Mouse (Mus musculus) natural killer cell, adult 2 months (primary cell): ENCODE results near the gene Hand1.
"Not testable (repeated sequence)": the region's sequence is repeated elsewhere in the genome, so short reads cannot be mapped to it uniquely, and the experiment has no call there.

Experiments
- DNase-seq, 2 experiments: peaks; one replicate each; pipeline ENCODE4 v3.0.0; 2022; ENCODE audit warnings: low spot score in 2 of 2

The Hand1 gene

DNA sequence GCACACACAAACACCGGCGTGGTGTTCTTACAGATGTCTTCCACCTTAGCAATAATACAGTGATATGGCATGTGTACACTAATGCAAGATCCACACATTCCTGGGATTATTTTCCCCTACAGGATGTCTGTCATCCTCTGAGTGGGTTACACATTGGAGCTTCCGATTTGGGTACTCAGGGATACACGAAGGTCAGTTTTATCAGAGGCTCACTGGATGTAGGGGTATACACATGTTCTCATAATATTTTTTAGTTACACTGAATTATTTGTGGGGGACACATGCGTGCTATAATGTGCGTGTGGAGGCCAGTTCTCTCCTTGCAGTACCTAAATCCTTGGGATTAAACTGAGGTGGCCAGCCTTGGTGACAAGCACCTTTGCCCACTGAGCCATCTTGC lies 1.4 kb upstream of the Hand1 start:
- no peak for DNase-seq

DNA sequence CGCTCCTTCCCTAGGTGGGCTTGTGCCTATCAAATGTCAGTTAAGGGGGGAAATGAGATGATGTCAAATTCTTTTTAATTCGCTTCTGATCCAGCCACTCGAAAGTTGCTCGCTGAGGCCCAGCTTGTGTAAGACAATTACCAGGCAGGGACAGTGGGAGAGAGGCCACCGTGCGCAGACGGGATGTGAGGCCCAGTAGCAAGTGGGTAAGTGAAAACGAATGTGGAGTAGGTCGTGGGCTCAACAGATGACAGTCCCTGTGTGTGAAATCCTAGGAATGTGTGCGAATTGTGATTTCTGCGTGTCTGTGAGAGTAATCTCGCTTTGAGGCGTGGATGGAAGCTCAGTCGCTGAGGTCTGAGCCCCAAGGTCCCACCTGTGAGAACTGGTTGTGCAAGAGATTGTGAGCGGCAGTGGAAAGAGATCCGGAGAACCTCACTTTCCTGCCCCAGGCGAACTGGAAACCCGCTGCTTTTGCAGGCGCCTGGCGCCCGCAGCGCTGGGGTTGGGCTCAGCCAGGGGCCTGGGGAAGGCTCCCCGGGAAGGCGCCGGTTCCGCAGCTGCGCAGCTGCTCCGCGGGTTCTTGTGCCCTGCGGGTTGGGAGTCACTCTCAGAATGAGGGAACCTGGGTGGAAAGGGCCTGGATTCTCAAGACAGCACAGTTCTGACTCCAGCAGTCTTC lies 819 bp upstream of the Hand1 start:
- DNase-seq, result no peak

DNA sequence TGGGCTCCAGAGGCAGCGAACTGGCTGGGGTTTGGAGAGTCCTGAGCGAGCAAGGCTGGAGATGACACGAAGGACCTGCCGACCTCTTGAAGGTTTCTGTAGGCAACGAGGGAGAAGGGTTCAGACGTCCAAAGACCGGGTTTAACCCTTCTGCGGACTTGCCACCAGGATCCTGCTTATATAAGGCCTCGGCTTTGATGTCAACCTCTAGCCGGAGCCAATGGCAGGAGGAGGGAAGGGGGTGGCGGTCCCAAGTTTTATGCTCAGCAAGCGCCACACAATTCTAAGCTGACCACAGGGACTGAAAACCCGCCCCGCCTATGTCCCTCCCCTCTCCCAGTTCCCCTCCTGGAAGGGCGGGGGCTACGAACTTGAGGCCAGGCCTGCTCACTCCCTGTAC lies 757 bp downstream of the Hand1 start:
- DNase-seq, result no peak

DNA sequence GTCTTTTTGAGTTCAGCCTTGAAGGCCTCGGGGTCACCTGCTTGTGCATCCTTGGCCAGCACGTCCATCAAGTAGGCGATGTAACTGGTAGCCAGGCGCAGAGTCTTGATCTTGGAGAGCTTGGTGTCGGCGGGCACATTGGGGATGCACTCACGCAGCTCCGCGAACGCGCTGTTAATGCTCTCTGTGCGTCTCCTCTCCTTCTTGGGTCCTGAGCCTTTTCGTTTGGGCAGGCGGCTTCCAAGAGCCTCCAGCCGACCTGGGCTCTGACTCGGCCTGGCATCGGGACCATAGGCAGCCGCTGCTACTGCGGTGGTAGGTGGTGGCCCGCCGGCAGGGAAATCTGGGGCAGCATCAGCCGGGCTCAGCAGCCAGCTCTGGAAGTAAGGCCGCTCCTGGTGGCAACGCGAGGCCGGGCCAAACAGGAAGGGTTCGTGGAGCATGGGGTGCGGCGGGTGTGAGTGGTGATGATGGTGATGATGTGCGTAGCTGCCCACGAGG lies 1.3 kb downstream of the Hand1 start:
- DNase-seq, result no peak

DNA sequence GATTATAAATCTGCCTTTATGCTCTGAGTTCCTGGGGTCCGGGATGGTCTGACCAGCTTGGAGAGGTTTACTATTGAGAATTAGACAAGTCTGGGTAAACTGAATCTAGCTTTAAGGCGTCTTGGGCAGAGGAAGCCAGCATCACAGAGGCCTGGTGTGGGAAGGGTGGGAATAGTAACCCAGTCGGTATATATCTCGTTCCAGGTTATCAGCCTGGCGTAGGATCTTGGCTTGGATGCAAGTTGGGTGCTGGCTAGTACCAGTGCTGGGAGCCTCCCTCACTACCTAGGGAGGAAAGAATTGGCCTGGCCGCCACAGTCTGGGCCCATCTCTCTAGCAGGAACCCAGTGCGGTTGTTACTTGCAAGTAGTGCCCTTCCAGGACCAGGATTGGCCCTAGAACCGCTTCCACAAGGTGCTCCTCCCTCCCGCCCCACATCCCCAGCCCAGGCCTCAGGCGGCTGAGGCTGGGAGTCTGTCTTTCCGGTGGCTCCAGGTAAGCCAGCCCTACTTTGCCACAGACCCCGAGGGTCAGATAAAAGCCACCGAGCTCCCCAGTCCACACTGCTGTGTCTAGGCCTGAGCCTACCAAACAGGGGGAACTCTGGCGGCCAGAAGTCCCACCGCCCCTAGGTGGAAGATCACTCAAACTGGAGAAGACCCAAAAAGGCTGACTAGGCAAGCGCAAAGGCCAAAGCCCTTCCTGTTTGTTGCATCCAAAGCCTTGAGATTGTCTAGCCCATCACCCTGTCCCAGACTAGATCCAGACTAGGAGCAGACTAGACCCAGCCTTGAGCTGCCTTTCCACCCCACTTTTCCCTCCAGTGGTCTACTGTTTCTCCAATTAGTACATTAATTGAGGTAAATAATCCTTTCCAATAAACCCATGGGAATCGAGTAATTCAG lies 2.5 kb downstream of the Hand1 start:
- DNase-seq, result no peak

DNA sequence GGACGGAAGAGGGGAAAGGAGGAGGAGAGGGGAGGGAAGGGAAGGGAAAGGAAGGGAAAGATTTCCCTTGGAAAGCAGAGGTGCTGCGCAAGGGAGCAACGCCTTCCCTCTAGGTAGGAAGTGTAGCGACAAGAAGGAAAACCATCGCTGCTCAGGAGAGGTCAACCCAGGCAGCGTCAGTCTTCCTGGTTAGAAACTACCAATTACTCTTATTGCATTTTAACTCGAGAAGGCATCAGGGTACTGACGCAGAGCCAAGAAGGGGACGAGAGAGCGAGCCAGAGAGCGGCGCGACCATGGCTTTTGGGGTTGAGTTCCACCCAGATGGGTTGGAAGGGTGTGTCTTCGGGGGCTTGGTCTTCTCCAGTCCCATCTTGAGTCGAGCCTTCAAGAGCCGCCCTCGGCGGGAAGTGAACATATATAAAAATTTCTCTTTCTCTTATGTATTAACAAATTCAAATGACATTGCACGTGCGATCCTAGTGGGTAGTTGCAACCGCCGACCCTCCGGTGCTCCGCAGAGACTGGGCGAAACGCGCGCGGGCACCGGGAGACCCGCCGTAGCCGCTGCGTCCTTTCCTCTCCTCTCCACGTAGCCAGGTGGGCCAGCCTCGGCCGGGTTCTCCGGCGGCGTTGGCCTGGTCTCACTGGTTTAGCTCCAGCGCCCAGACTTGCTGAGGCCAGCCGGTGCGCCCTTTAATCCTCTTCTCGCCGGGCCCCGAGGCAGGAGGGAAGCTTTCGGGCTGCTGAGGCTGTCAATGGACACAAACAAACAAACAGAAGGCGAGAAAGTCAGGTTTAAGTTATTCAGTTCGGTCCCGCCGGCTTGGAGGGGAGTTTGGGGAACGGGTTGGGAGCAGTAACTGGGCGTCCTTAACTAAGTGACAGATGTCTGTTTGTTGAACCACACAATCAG lies 3.4 kb downstream of the Hand1 start:
- DNase-seq, result no peak

DNA sequence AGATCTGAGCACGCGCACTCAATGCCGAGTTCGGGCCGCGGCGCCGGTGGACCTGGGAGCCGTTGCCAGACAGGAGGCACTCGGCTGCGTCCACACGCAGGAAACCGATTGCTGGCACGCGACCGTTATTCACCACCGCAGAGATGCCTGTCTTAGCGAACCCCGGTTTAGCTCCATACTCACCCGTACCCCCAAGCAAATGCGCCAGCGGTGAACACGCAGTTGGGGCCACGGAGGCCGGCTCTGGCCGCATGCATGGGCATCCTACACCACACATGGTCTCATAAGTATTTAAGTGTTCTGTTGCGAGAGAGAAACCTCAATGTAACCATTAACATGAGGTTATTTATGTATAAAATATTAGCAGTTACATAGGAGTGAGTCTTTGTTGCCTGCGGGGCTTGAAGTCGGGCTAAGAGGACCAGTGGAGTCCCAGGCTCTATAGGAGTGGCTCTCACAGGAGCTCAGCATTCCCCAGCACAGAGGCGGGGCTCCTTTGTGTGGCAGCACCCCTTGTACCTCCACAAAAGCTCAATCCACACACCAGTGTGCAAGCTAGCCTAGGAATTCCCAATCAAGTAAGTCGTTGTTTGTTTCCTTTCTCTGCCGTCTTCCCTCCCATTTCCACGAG lies 4.6 kb downstream of the Hand1 start:
- peak in 1 of 2 experiments; percentile 35 for DNase-seq

DNA sequence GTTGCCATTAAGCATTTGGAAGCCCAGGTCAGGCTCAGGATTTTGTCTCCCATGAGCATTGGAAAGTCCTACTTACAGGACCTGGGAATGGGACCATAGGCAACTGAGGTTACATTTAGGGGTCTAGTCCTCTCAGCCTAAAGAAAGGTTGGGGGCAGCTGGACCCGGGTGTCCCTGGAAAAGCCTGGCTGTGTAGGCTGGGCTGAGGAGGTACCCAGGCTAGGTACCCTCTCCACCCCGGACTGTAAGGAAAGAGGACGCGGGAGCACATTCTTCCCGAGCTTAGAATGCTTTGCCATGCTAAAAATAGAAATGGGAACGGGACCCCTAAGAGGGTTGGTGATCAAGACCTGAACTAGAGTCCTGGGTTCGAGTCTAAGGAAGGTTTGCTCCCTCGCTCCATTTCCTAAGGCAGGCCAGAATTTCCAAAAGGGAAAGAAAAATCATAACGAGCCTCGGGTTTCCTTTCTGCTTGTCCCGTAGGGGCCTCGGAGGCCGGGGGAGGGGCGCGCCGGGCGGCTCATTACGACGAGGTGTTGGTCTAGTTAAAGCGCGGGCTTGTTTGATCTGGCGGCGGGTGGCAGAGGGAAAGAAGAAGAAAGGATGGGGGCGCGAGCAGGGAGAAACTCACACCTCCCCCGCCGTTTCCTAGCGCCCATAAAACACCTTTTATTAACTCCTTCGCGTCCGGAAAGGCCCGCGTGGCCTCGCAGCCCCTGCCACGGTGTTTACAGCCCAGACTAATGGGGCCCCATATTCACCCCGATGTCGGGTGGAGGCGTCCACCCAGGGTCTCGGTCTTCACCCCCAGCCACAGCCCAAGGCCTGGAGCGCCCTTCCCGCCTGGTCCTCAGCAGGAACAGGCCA lies 5.3 kb downstream of the Hand1 start:
- peak in 1 of 2 experiments; percentile 16 for DNase-seq

DNA sequence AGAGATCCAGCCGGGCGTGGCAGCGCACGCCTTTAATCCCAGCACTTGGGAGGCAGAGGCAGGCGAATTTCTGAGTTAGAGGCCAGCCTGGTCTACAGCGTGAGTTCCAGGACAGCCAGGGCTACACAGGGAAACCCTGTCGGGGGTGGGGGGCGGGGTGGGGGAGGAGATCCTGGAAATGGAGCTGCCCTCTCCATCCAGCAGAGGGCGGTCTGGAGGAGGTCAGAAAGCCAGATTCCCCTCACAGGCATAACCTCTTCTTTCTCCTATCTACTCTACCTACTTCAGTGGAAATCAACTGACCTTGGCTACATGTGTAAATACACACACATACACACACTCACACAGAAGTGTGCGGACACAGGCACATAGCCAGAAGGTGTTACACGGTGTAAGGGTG lies 7.4 kb downstream of the Hand1 start:
- not testable (repeated sequence) for DNase-seq

DNA sequence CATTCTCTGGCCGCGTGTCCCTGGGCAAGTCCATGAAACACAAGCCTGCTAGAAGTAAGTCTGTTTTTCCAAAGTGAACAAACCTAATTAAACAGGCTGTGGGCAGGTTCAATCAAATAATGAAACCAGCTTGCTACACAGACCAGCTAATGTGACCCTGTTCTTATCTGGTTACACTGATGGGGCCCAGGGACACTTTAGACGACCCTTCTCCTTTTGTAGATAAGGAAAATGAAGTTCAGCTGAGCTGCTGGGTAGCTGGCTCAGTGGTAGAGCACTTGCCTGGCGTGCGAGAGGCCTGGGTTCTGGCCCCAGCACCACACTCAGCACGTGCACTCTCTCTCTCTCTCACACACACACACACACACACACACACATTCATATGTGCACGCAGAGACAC lies 8.9 kb downstream of the Hand1 start:
- DNase-seq, result no peak

DNA sequence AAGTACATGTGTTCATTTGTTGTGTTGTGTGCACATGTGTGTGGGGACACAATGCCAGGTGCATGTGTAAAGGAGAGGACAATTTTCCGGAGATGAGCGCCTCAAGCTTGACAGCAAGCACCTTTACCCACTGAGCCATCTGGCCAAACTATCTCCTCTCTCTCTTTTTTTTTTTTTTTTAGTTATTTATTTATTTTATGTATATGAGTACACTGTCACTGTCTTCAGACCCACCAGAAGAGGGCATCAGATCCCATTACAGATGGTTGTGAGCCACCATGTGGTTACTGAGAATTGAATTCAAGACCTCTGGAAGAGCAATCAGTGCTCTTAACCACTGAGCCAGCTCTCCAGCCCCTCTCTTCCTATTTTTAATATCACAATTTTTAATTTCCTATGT lies 9.5 kb downstream of the Hand1 start:
- DNase-seq, result not testable (repeated sequence)

DNA sequence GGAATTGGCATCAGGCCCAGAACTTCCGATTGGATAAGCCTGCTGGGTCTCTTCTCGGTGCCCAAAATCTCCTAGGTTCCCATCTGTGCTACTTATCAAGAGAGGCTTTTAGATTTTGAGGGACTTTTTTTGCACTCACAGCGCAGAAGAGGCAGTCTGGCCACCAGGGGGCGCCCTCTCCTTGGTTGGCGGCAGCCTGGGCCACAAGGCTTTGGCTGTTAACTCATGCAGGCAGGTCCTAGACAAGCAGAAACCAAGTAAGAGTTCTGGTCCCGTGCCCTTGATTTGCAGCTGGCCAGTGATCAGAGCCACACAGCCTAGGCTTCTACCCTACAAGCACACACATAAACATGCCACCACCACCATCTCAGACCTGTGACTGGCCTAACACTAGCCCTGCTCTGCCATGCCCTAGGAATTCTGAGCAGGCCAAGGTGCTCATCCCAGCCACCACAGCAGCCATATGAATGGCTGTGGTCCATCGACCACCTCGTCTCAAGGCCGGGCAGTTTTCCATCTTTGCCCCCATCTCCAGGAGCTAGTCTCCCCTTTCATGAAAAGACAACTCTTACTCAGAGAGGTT lies 12.5 kb downstream of the Hand1 start:
- peak; percentile 57 to 74 for DNase-seq

DNA sequence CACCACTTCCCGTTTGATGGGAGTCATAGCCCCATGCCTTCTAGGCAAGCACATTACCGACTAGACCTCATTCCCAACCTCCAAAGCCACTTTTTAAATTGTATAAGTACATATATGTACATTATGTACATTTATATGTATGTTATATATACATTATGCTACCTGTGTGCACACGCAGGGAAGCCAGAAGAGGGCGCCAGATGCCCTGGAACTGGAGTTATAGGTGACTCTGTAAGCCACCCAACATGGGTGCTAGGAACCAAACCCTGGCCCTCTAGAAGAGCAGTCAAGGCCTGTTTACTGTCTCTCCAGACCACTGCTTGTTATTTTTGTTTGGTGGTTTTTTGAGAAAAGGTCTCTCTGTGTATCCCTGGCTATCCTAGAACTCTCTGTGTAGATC lies 14.4 kb downstream of the Hand1 start:
- no peak for DNase-seq

DNA sequence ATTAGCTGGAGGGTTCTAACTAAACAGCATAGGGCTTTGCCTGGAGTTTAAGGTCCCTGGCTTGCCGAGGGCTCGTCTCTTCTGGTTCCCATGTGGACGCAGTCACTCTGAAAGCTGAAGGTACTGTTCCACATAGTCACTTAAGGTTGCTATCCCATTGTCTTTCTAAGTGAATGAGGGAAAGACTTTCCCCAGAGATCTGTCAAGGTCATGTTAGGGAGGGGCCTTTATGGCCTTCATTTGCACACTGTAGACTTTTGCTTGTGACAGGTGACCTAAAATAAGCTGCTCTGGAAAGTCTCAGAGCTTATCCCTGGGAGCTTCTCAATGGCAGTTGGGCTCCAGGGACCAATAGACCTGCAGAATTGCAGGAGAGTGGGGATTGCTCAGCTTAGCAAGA lies 19.0 kb downstream of the Hand1 start:
- no peak for DNase-seq

DNA sequence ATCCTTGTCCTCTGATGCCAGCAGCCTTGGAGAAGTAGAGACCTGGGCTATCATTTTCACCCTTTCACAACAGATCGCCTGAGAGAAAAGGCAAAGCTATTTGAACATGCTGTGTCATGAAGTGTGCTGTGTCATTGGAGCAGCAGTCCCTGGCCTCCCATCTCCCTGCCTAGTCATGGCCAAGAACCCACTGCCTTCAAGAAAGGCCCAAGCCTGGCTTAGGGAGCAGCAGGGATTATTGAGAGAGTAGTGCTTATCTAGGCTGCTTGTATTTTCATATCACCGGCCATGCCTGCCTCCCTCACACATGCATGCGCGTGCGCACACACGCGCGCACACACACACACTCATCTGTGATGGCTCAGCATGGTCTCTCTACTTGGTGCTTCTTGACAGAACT lies 20.4 kb downstream of the Hand1 start:
- DNase-seq, result no peak

DNA sequence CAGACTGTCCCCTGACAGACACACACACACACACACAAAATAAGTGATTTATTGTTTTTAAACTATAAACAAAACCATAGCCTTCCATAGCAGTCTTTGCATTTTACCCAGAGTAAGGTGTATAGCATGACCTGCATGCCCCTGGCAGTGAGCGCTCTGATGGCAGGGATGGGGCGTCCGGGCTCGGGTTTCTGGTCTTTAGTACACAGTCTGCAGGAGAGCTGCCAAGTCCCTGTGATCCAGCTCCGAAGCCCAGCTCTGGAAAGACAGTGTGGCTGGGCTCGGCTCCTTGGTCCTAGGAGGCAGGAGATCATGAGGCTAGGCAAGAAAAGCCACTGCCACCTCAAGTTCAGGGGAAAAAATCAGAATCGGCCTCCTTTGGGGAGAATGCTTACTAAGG lies 21.6 kb downstream of the Hand1 start:
- DNase-seq, result no peak

DNA sequence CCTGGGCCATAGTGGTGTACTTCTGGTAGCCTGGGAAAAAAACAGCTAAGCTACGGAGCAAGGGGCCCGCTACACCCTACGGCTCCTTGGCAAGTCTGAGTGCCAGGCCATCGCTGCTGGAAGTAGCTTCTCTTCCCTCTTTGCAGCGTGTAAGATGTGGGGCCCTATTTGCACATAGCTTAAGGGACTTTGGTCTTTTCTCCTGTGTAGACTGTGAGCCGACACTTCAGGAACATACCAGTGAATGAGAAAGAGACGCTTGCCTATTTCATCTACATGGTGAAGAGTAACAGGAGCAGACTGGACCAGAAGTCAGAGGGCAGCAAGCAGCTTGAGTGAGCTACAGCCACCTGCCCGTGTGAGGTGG lies 22.9 kb downstream of the Hand1 start:
- no peak for DNase-seq

DNA sequence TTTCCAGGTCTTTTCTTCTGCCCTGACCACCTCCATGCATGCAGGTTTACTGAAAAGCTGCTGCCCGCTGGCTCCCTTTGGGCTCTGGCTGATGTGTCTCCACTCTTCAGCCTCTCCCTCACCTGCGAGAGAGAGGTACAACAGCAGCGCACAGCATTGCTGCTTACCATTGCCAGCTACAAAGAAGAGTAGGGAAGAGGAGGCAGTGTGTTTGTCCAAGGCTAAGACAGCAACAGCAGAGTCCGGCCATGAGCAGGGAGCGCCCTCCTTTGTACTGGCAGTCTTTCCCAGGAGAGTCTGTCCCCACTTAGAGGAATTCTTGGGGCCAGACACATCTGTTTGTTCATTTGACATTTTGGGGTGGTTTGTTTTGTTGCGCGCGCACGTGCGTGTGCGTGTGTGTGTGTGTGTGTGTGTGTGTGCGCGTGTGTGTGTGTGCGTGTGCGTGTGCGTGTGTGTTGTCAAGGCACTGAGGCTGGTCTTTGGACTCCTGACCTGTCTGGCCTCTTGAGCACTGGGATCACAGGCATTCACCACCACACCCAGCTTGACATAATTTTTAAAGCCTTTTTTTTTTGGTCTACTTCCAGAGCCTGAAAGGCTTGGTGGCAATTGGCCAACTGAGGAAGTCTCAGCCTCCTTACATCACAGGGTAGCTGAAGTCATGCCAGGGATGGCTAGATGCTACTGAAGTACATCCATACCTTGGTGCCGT lies 23.4 kb downstream of the Hand1 start:
- DNase-seq, result no peak

DNA sequence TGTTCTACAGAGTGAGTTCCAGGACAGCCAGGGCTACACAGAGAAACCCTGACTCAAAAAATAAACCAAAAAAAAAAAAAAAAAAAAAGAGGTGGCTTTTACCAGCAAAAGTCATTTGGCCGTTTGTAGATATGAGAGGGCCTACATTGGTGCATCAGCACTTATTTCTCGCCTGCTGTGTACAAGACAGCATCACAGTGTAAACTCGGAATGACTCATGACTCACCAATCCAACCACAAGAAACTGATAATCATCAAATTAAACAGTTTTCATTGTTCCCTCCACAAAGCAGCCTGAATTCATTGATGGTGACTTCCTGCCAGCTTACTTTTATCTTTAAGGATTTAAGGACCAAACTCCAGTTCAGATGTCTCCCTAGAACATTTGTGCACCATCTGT lies 27.6 kb downstream of the Hand1 start:
- no peak for DNase-seq

DNA sequence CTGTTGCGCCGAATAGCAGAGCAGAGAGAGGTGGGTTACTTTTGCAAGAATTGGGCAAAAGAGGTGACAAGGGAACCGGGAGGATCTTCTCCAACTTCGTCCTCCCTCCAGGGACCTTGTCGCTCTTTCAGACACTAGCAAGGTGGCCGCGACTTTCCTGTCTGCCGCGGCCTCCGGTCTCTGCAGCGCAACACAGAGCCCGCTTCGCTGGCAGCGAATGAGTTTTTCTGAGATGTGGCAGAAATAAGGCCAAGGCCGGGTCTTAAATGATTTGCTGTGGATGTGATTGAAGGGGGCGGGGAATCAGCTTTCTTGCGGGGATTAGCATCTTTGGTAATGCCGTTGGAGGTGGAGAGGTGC lies 30.1 kb downstream of the Hand1 start:
- DNase-seq, result no peak
